Mouse (Mus musculus) intestine, postnatal 0 days (tissue): Measurements from ENCODE around the gene Olfr411. TPM values are rescaled to one million over a fixed set of nuclear protein-coding genes. Genes with fewer than 3 reads are reported as not detected.

Experiments used
- ATAC-seq: fragments of 200-750 bp; cut with Nextera tagmentation; 2 replicates; pipeline ENCODE4 v1.8.0; 2017; ENCODE audit warnings: mild to moderate bottlenecking, moderate TSS enrichment, moderate library complexity
- H3K27ac ChIP-seq: fragments of 300-500 bp; sonication (generic); 2 replicates; pipeline ENCODE4 v1.5.1; 2014; ENCODE audit warnings: mild to moderate bottlenecking, low read depth, low read length, moderate library complexity
- H3K27me3 ChIP-seq: fragments of 300-500 bp; sonication (generic); replicated peaks from 2 replicates; pipeline ENCODE4 v1.6.1; 2014; ENCODE audit warnings: low read length, mixed read lengths; ENCODE audit not compliant: control insufficient read depth, insufficient read depth
- H3K36me3 ChIP-seq: fragments of 300-500 bp; sonication (generic); 2 replicates; pipeline ENCODE4 v1.6.1; 2014; ENCODE audit warnings: mild to moderate bottlenecking, moderate library complexity; ENCODE audit not compliant: control insufficient read depth, insufficient read depth
- H3K4me1 ChIP-seq: fragments of 300-500 bp; sonication (generic); replicated peaks from 2 replicates; pipeline ENCODE4 v1.6.1; 2014; ENCODE audit warnings: antibody characterized with exemption, low read length, mixed read lengths; ENCODE audit not compliant: control insufficient read depth, insufficient read depth
- H3K4me2 ChIP-seq: fragments of 300-500 bp; sonication (generic); replicated peaks from 2 replicates; pipeline ENCODE4 v1.6.1; 2014; ENCODE audit warnings: low read depth, mild to moderate bottlenecking, moderate library complexity
- H3K4me3 ChIP-seq: fragments of 300-500 bp; sonication (generic); 2 replicates; pipeline ENCODE4 v1.5.1; 2014; ENCODE audit warnings: low read depth, low read length
- H3K9ac ChIP-seq: fragments of 300-500 bp; sonication (generic); 2 replicates; pipeline ENCODE4 v1.6.1; 2014; ENCODE audit warnings: mild to moderate bottlenecking, low read depth, low read length
- H3K9me3 ChIP-seq: fragments of 300-500 bp; sonication (generic); 2 replicates; pipeline ENCODE4 v1.6.1; 2016; ENCODE audit warnings: mixed run types; ENCODE audit not compliant: control insufficient read depth
- CTCF ChIP-seq: sonication (generic); IDR thresholded peaks from 2 replicates; pipeline ENCODE4 v1.5.1; 2016; ENCODE audit warnings: low read depth, mild to moderate bottlenecking, control low read depth, antibody characterized with exemption, moderate library complexity
- WGBS: fragments of 180-500 bp; shearing (Covaris S2); extraction: QIAGEN DNeasy Blood & Tissue Kit; methylation state at CpG from one replicate; pipeline ENCODE4 v1.1.7; 2014; 5-methylcytosine and 5-hydroxymethylcytosine counted together
- polyA plus RNA-seq: library from polyadenylated mRNA; unstranded; fragments of >200 nt; fragmentation: Nextera tagmentation; extraction: Ambion mirVana; gene quantifications from 2 replicates; pipeline ENCODE4 v1.2.1, GENCODE M21; 2015

Olfr411 gene
- not detected in 2 replicates for polyA plus RNA-seq

DNA sequence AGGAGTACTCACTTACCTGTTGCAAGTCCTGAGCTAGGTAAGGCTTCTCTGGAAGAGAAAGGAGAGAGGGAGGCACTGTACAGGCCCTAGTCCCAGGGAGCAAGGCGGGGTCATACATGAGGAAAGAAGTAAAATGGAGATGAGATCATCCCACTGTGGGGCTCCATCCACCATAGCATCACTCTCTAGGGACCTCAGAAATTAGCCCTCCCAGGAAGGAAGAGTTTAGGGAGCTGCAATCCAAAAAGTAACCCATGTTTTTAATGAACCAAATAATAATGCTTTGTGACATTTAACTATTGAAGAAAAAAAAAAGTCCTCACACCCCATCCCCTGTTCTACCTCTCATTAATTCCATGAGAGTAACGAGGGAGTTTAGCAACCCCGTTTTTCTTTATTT is at the start of gene Olfr411:
Gene Olfr411, minus strand, starts transcription at position 101 of the 400 bp plus-strand sequence.
- Histone ChIP-seq H3K9ac (no peak within 1 kb of the TSS), H3K36me3 (no peaks in the 10 kb centered on the region), H3K4me3 (no peak within 1 kb of the TSS), H3K4me1 (no peaks in the 10 kb centered on the region), H3K4me2 (no peak within 1 kb of the TSS), H3K9me3 (no peaks in the 10 kb centered on the region), H3K27ac (no peak within 1 kb of the TSS), H3K27me3 (no peaks in the 10 kb centered on the region)
- ATAC-seq: no peak
- 79% methylated on average over 3 of the region's 3 CpGs for WGBS
- no peak for TF ChIP-seq CTCF

- Histone ChIP-seq H3K4me1 (no peaks in the 10 kb centered on the region), H3K4me2 (no peak overlapping the region), H3K27ac (no peak overlapping the region), H3K27me3 (no peaks in the 10 kb centered on the region), H3K4me3 (no peak overlapping the region), H3K9ac (no peak overlapping the region), H3K36me3 (peaks cover 10% of the 10 kb centered on the region; the same call in 1 of the 2 replicates), H3K9me3 (no peaks in the 10 kb centered on the region)
- no peak for ATAC-seq
- WGBS: 50% methylated on average over 2 of the region's 2 CpGs
- TF ChIP-seq CTCF: peak; percentile 76
These were observed 49.7 kb upstream of the Olfr411 start for GRCm38 (mm10) chr11:74402126-74402525.

DNA sequence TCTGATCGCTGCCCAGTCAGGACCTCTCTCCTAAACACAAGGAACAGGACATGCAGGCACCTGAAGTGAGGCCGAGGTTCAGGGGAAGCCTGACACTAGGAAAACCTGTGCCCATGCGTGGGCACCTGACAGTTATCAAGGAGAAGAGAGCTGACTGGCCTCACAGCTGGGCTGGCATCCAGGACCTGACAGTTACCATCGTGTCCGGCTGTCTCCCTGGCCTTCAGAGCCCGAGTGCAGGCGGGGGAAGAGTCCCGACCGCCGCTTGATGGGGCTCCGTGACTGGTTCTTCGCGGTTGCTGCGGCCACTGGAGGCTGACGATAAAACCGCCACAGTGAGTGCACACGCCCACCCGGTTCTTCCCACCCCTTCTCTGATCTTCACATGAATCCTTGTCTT is 43.1 kb upstream of the Olfr411 start:
- no peaks in the 10 kb centered on the region for H3K4me1 ChIP-seq
- H3K9me3 ChIP-seq: no peaks in the 10 kb centered on the region
- no peak for ATAC-seq
- H3K9ac ChIP-seq: no peak overlapping the region
- no peaks in the 10 kb centered on the region for H3K27me3 ChIP-seq
- no peak for TF ChIP-seq CTCF
- H3K36me3 ChIP-seq: peaks cover 16% of the 10 kb centered on the region
- H3K27ac ChIP-seq: no peak overlapping the region
- H3K4me3 ChIP-seq: no peak overlapping the region
- WGBS: 80% methylated on average over 18 of the region's 18 CpGs
- no peak overlapping the region for H3K4me2 ChIP-seq

GRCm38 (mm10) chr11:74393489-74393888 is 41.0 kb upstream of the Olfr411 start:
- H3K36me3 ChIP-seq: peaks cover 19% of the 10 kb centered on the region
- no peak overlapping the region for H3K4me2 ChIP-seq
- TF ChIP-seq CTCF: no peak
- H3K9me3 ChIP-seq: no peaks in the 10 kb centered on the region
- H3K4me3 ChIP-seq: no peak overlapping the region
- H3K27ac ChIP-seq: no peak overlapping the region
- H3K4me1 ChIP-seq: no peaks in the 10 kb centered on the region
- WGBS: 56% methylated on average over 5 of the region's 5 CpGs
- ATAC-seq: no peak
- H3K27me3 ChIP-seq: no peaks in the 10 kb centered on the region
- no peak overlapping the region for H3K9ac ChIP-seq

DNA sequence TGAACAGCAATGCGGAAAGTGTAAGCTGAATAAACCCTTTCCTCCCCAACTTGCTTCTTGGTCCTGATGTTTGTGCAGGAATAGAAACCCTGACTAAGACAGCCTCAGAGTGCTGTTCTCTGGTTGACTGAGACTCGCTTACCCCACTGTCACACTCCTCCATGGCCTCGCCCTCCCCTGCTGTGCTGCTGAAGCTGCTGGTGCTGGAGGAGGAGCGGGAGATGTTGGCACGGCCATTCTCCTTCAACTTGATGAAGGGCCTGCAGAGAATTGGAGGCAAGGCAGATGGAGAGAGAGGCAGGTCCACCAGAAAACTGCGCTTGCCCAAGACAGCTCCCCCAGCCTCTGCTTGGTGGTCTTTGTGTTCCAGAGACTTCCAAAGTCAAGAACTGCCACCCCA is 40.5 kb upstream of the Olfr411 start:
- no peak for TF ChIP-seq CTCF
- Histone ChIP-seq H3K4me1 (no peaks in the 10 kb centered on the region), H3K36me3 (peaks cover 21% of the 10 kb centered on the region), H3K27me3 (no peaks in the 10 kb centered on the region), H3K4me2 (no peak overlapping the region), H3K27ac (no peak overlapping the region), H3K4me3 (no peak overlapping the region), H3K9ac (no peak overlapping the region), H3K9me3 (no peaks in the 10 kb centered on the region)
- no peak for ATAC-seq
- WGBS: 87% methylated on average over 6 of the region's 6 CpGs

- Histone ChIP-seq H3K36me3 (peaks cover 28% of the 10 kb centered on the region), H3K9ac (no peak overlapping the region), H3K27ac (no peak overlapping the region), H3K4me1 (no peaks in the 10 kb centered on the region), H3K9me3 (no peaks in the 10 kb centered on the region), H3K4me3 (no peak overlapping the region), H3K27me3 (no peaks in the 10 kb centered on the region), H3K4me2 (no peak overlapping the region)
- WGBS: 69% methylated on average over 11 of the region's 11 CpGs
- no peak for TF ChIP-seq CTCF
- ATAC-seq: no peak
These were observed 39.4 kb upstream of the Olfr411 start for GRCm38 (mm10) chr11:74391899-74392298.

- Histone ChIP-seq H3K4me1 (no peaks in the 10 kb centered on the region), H3K4me2 (no peak overlapping the region), H3K4me3 (no peak overlapping the region), H3K27ac (no peak overlapping the region), H3K36me3 (peaks cover 34% of the 10 kb centered on the region), H3K9me3 (no peaks in the 10 kb centered on the region), H3K27me3 (no peaks in the 10 kb centered on the region), H3K9ac (no peak overlapping the region)
- 77% methylated on average over 5 of the region's 5 CpGs for WGBS
- no peak for ATAC-seq
- no peak for TF ChIP-seq CTCF
These were observed 34.8 kb upstream of the Olfr411 start for GRCm38 (mm10) chr11:74387203-74387602.
